Mouse (Mus musculus) CH12.LX (cell line): ENCODE data around the gene Rpl26.

Source experiments
- E2F4 ChIP-seq: IDR thresholded peaks from 2 replicates; pipeline ENCODE4 v1.6.1; 2011; ENCODE audit warnings: low read depth, low read length, improper control_type of control experiment; ENCODE audit not compliant: insufficient replicate concordance
- POLR2A ChIP-seq: IDR thresholded peaks from 2 replicates; pipeline ENCODE4 v1.6.1; 2011; ENCODE audit warnings: low read depth, mild to moderate bottlenecking, improper control_type of control experiment, low read length

DNA sequence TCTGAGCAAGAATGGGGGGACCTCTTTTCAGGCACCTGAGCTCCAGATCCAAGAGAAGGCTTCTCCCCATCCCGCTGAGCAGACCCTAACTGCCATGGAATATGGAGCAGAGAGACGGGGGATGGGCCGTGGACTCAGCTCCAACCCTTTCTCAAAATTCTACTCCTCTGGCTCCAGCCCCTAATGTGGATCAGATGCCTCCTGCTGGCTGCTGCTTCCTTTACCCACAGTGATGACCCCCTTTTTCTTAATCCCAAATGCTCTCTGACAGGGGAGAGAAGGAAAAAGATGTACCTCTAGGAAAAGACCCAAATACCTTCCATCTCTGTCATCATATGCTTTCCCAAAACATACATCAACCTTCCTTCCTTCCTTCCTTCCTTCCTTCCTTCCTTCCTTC lies 25.6 kb downstream of the Rpl26 start, which contains the start of gene Odf4:
- TF ChIP-seq E2F4 (no peak), POLR2A (no peak)
